Mouse (Mus musculus) heart, embryonic 16.5 days (tissue): ENCODE measurements at regions not wholly inside any gene's neighbourhood (a gene's known extent, or its start where the extent isn't known, plus 50 kb on each side); places are given as distances from the start of the nearest gene placed in this dataset.

Experiments
- ATAC-seq: fragments of 200-750 bp; cut with Nextera tagmentation; replicated peaks from 2 replicates; pipeline ENCODE4 v1.8.0; 2017; ENCODE audit warnings: moderate number of reproducible peaks; ENCODE audit not compliant: insufficient read depth, low FRiP score; ENCODE audit errors: extremely low read depth
- H3K27ac ChIP-seq: fragments of 300-500 bp; sonication (generic); 2 replicates; pipeline ENCODE4 v1.5.1; 2014; ENCODE audit warnings: mild to moderate bottlenecking, low read length, control low read depth, moderate library complexity
- H3K27me3 ChIP-seq: fragments of 300-500 bp; sonication (generic); 2 replicates; pipeline ENCODE4 v1.6.1; 2014; ENCODE audit warnings: low read length, mixed read lengths; ENCODE audit not compliant: control insufficient read depth, insufficient read depth
- H3K36me3 ChIP-seq: fragments of 300-500 bp; sonication (generic); 2 replicates; pipeline ENCODE4 v1.6.1; 2014; ENCODE audit not compliant: control insufficient read depth, insufficient read depth
- H3K4me1 ChIP-seq: fragments of 300-500 bp; sonication (generic); 2 replicates; pipeline ENCODE4 v1.6.1; 2014; ENCODE audit warnings: low read length, mixed read lengths; ENCODE audit not compliant: control insufficient read depth, insufficient read depth
- H3K4me2 ChIP-seq: fragments of 300-500 bp; sonication (generic); 2 replicates; pipeline ENCODE4 v1.6.1; 2014; ENCODE audit warnings: low read depth, mild to moderate bottlenecking, control low read depth, low read length
- H3K4me3 ChIP-seq: fragments of 300-500 bp; sonication (generic); 2 replicates; pipeline ENCODE4 v1.5.1; 2014; ENCODE audit warnings: mild to moderate bottlenecking, control low read depth, low read length
- H3K9ac ChIP-seq: fragments of 300-500 bp; sonication (generic); 2 replicates; pipeline ENCODE4 v1.6.1; 2014; ENCODE audit warnings: low read length, control low read depth
- H3K9me3 ChIP-seq: fragments of 300-500 bp; sonication (generic); replicated peaks from 2 replicates; pipeline ENCODE4 v1.6.1; 2016; ENCODE audit warnings: low read length; ENCODE audit not compliant: control insufficient read depth
- WGBS: fragments of 180-500 bp; shearing (Covaris S2); extraction: QIAGEN DNeasy Blood & Tissue Kit; methylation state at CpG from one replicate; pipeline ENCODE4 v1.1.7; 2014; 5-methylcytosine and 5-hydroxymethylcytosine counted together

DNA sequence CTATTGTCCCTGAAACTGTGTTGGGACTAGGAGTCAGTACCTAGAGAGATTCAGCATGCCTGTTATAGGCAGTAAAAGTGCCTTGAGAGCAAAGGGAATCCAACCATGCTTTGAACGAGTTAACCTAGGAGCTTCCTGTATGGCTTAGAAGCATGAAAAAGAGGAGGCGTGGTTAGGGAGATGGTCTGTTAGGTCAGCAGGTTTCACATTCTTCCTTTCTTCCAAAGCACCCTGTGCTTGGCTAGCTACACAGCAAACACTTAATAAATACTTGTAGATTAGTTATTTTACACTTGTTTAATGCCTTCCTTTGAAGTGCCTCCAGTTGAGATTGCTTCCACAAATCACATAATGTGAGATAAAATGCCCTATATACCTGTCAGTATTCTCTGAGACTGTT is 284.9 kb upstream of the Adgra3 start:
- 64% methylated on average over 2 of the region's 2 CpGs for WGBS
- ATAC-seq, result no peak
- H3K9ac ChIP-seq, result no peak overlapping the region

GRCm38 (mm10) chr5:50309491-50309890 is 250.7 kb upstream of the Adgra3 start:
- H3K27me3 ChIP-seq, result no peaks in the 10 kb centered on the region
- ATAC-seq, result no peak

More for the DNA sequence above, 284.9 kb upstream of the Adgra3 start:
- H3K9me3 ChIP-seq, result no peaks in the 10 kb centered on the region
- H3K36me3 ChIP-seq, result no peaks in the 10 kb centered on the region
- no peak overlapping the region for H3K27ac ChIP-seq
- no peak overlapping the region for H3K4me2 ChIP-seq
- H3K4me3 ChIP-seq, result no peak overlapping the region
- no peaks in the 10 kb centered on the region for H3K4me1 ChIP-seq
- no peaks in the 10 kb centered on the region for H3K27me3 ChIP-seq

GRCm38 (mm10) chr5:50303859-50304480 is 245.2 kb upstream of the Adgra3 start:
- Histone ChIP-seq H3K9me3 (no peaks in the 10 kb centered on the region), H3K36me3 (no peaks in the 10 kb centered on the region), H3K27ac (no peak overlapping the region), H3K27me3 (no peaks in the 10 kb centered on the region), H3K9ac (no peak overlapping the region), H3K4me2 (no peak overlapping the region), H3K4me1 (no peaks in the 10 kb centered on the region), H3K4me3 (no peak overlapping the region)
- 57% methylated on average over 1 of the region's 1 CpGs for WGBS
- ATAC-seq, result no peak

More at GRCm38 (mm10) chr5:50309491-50309890, 250.7 kb upstream of the Adgra3 start:
- 59% methylated on average over 1 of the region's 1 CpGs for WGBS
- Histone ChIP-seq H3K4me2 (no peak overlapping the region), H3K9ac (no peak overlapping the region), H3K4me1 (no peaks in the 10 kb centered on the region), H3K4me3 (no peak overlapping the region), H3K9me3 (no peaks in the 10 kb centered on the region), H3K36me3 (no peaks in the 10 kb centered on the region), H3K27ac (no peak overlapping the region)

GRCm38 (mm10) chr5:50293794-50294193 is 235.0 kb upstream of the Adgra3 start:
- Histone ChIP-seq H3K27me3 (no peaks in the 10 kb centered on the region), H3K9ac (no peak overlapping the region), H3K4me1 (no peaks in the 10 kb centered on the region), H3K36me3 (no peaks in the 10 kb centered on the region), H3K27ac (no peak overlapping the region), H3K4me2 (no peak overlapping the region), H3K4me3 (no peak overlapping the region), H3K9me3 (no peaks in the 10 kb centered on the region)
- WGBS, result 57% methylated on average over 3 of the region's 3 CpGs
- ATAC-seq, result no peak

GRCm38 (mm10) chr5:50290879-50291410 is 232.1 kb upstream of the Adgra3 start:
- Histone ChIP-seq H3K27me3 (no peaks in the 10 kb centered on the region), H3K27ac (no peak overlapping the region), H3K4me2 (no peak overlapping the region), H3K9ac (no peak overlapping the region), H3K4me3 (no peak overlapping the region), H3K36me3 (no peaks in the 10 kb centered on the region), H3K9me3 (no peaks in the 10 kb centered on the region), H3K4me1 (no peaks in the 10 kb centered on the region)
- 86% methylated on average over 2 of the region's 2 CpGs for WGBS
- ATAC-seq, result no peak

GRCm38 (mm10) chr5:50260417-50260816 is 201.6 kb upstream of the Adgra3 start:
- H3K36me3 ChIP-seq, result no peaks in the 10 kb centered on the region

DNA sequence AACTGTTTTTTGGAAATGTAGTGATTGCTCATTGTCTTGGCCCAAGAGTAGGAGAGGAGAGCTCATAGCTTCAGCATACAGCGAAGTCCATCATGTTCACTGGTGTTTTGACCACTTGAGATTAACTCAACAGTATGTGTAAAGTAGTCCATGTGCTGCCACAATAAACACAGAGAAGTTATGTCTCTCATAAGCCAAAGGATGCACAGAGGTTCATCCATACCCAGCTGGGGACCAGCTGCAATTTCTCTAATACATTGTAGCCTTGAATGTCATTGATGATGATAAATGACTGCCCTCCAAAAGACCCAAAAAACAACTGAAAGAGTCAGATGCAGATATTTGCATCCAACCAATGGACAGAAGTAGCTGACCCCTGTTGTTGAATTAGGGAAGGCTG is 199.2 kb upstream of the Adgra3 start:
- Histone ChIP-seq H3K36me3 (no peaks in the 10 kb centered on the region), H3K4me2 (no peak overlapping the region), H3K9me3 (no peaks in the 10 kb centered on the region), H3K27me3 (no peaks in the 10 kb centered on the region), H3K9ac (no peak overlapping the region), H3K27ac (no peak overlapping the region), H3K4me1 (no peaks in the 10 kb centered on the region), H3K4me3 (no peak overlapping the region)
- ATAC-seq, result no peak
- WGBS, result 90% methylated on average over 1 of the region's 1 CpGs

More at GRCm38 (mm10) chr5:50260417-50260816, 201.6 kb upstream of the Adgra3 start:
- no peak overlapping the region for H3K4me2 ChIP-seq
- no peak for ATAC-seq
- no peaks in the 10 kb centered on the region for H3K27me3 ChIP-seq
- no peak overlapping the region for H3K9ac ChIP-seq
- 65% methylated on average over 2 of the region's 2 CpGs for WGBS
- H3K9me3 ChIP-seq, result no peaks in the 10 kb centered on the region
- no peaks in the 10 kb centered on the region for H3K4me1 ChIP-seq
- no peak overlapping the region for H3K4me3 ChIP-seq
- no peak overlapping the region for H3K27ac ChIP-seq

GRCm38 (mm10) chr5:50234111-50234510 is 175.3 kb upstream of the Adgra3 start:
- no peaks in the 10 kb centered on the region for H3K4me1 ChIP-seq
- no peak overlapping the region for H3K27ac ChIP-seq
- H3K9me3 ChIP-seq, result no peaks in the 10 kb centered on the region
- ATAC-seq, result no peak
- 89% methylated on average over 2 of the region's 2 CpGs for WGBS
- no peak overlapping the region for H3K4me2 ChIP-seq
- no peak overlapping the region for H3K9ac ChIP-seq
- H3K4me3 ChIP-seq, result no peak overlapping the region
- no peaks in the 10 kb centered on the region for H3K36me3 ChIP-seq
- H3K27me3 ChIP-seq, result no peaks in the 10 kb centered on the region

- no peaks in the 10 kb centered on the region for H3K27me3 ChIP-seq
- no peak overlapping the region for H3K9ac ChIP-seq
- H3K4me3 ChIP-seq, result no peak overlapping the region
- H3K4me2 ChIP-seq, result no peak overlapping the region
- H3K9me3 ChIP-seq, result no peaks in the 10 kb centered on the region
- WGBS, result 34% methylated on average over 4 of the region's 4 CpGs
- no peaks in the 10 kb centered on the region for H3K4me1 ChIP-seq
- ATAC-seq, result no peak
- no peaks in the 10 kb centered on the region for H3K36me3 ChIP-seq
- H3K27ac ChIP-seq, result no peak overlapping the region
These were observed 158.2 kb upstream of the Adgra3 start for GRCm38 (mm10) chr5:50216956-50217355.
